ENCODE assay signal across 7 mouse cellular contexts in the genomic region with DNA sequence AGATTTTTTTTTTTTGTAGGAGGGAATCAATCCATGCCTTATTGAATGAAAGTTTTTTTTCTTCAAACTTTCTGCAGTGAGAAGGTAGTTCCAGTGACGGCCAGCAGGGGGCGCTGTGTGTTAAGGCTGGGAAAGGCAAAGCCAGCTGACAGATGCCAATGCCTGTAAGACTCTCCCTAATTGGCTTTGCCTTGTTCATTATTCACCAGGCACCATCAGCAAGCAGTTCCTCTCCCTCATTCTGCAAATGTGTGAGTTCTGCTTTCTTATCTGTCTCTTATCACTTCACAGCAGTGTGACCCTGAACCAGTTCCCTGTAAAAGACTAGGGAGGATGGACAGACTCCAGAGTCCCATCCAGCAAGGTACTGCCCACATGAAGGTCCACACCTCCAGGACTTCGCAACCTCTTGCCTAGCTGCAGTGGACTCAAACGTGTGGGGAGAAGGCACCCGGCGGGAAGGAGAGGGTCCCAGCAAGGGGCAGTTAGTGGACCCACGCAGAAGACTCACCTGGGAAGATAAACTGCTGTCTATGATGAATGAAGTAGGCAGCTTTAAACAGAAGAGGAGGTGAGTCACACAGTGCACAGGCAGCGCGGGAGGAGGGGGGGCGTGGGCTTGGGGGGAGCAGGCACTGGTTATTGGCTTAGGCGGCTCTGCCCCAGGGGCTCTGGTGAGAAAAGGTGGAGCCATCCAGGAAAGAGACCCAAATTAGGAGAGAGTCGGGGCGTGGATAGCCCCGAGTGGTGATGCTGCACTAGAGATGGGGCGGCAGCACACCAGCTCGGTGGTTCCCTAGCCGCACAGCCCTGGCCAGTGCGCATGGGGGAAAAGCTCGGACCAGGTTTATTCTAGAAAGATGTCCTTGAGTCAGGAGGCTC. TPM values are rescaled to one million over a fixed set of nuclear protein-coding genes. Genes with fewer than 3 reads are reported as not detected.
A peak's percentile ranks its signal among the peaks of the same experiment; 100 is the strongest.
DNase-seq lines count a peak whose midpoint lies in the region; ATAC-seq lines count a peak whose summit lies in the region.

No protein-coding gene starts in this region.

- peaks cover 8% of the 10 kb centered on the region; the same call in 1 of the 2 replicates for H3K4me1 ChIP-seq in intestine, embryonic 14.5 days (replicated peaks; ENCODE audit: control insufficient read depth, insufficient read depth, low read length)
- peaks cover 7% of the 10 kb centered on the region for H3K4me1 ChIP-seq in midbrain, embryonic 13.5 days (replicated peaks)

- H3K9me3 ChIP-seq in intestine, embryonic 14.5 days (ENCODE audit: control insufficient read depth, low read length) = no peaks in the 10 kb centered on the region
- H3K9me3 ChIP-seq in midbrain, embryonic 13.5 days = no peaks in the 10 kb centered on the region

- no peak overlapping the region for H3K27ac ChIP-seq in intestine, embryonic 14.5 days (ENCODE audit: low read depth)
- H3K27ac ChIP-seq in midbrain, embryonic 13.5 days = no peak overlapping the region

- peak; percentile 81 to 96 for DNase-seq in adrenal gland, adult (ENCODE audit: inconsistent age in 2 of 2, low spot score in 1 of 2)
- peak; percentile 89 to 92 for DNase-seq in cerebellum, postnatal 4 days (ENCODE audit: low spot score in 2 of 2)
- peak; percentile 70 to 79 for DNase-seq in gastrocnemius, adult 8-10 months (ENCODE audit: low spot score in 2 of 2)
- DNase-seq in intestine, embryonic 14.5 days (ENCODE audit: low spot score) = peak; percentile 98
- DNase-seq in left cerebral cortex, postnatal 25 days (ENCODE audit: low spot score in 2 of 2) = peak; percentile 78 to 82
- peak; percentile 68 for DNase-seq in spleen, adult 12 weeks (ENCODE audit: low spot score)

- H3K27me3 ChIP-seq in intestine, embryonic 14.5 days (replicated peaks; ENCODE audit: control insufficient read depth, insufficient read depth, low read length) = no peaks in the 10 kb centered on the region
- no peaks in the 10 kb centered on the region for H3K27me3 ChIP-seq in midbrain, embryonic 13.5 days

- no peak overlapping the region for H3K9ac ChIP-seq in intestine, embryonic 14.5 days (ENCODE audit: low read length)
- H3K9ac ChIP-seq in midbrain, embryonic 13.5 days (replicated peaks) = no peak overlapping the region

- intact Hi-C loops in left cerebral cortex, postnatal 25 days (cut with DNase I) = loop anchor here (1.0 to 10.0 kb wide), 3 partner anchors 84 to 266 kb away; a partner anchor contains a TSS

- H3K36me3 ChIP-seq in intestine, embryonic 14.5 days (ENCODE audit: control insufficient read depth, insufficient read depth, low read length) = peaks cover 27% of the 10 kb centered on the region
- H3K36me3 ChIP-seq in midbrain, embryonic 13.5 days = peaks cover 15% of the 10 kb centered on the region; the same call in 1 of the 2 replicates

- WGBS in intestine, embryonic 14.5 days = 42% methylated on average over 19 of the region's 19 CpGs
- WGBS in midbrain, embryonic 13.5 days = 55% methylated on average over 19 of the region's 19 CpGs

- peak; percentile 37; the same call in 1 of the 2 replicates for ATAC-seq in intestine, embryonic 14.5 days (replicated peaks; ENCODE audit: low FRiP score, low TSS enrichment, low read depth)
- ATAC-seq in midbrain, embryonic 13.5 days = peak; percentile 72

- no peak overlapping the region for H3K4me3 ChIP-seq in intestine, embryonic 14.5 days (ENCODE audit: low read depth, low read length)
- no peak overlapping the region for H3K4me3 ChIP-seq in midbrain, embryonic 13.5 days (replicated peaks)

- H3K4me2 ChIP-seq in intestine, embryonic 14.5 days (ENCODE audit: low read length) = no peak overlapping the region
- H3K4me2 ChIP-seq in midbrain, embryonic 13.5 days (replicated peaks) = no peak overlapping the region

RNA-seq across cellular contexts. Expression of a gene that starts 46.1 kb away (rescaled TPM):
- 1 to 10 TPM; 3.2 to 6.8 (median 5.2) TPM for total RNA-seq in gastrocnemius, adult 8-10 months (2022)
- 47.7 and 52.9 TPM in 2 replicates for polyA plus RNA-seq in intestine, embryonic 14.5 days (2014; fragmentation: Nextera tagmentation; extraction: Ambion mirVana)
- 1 to 10 TPM; 4.8 to 4.9 TPM for total RNA-seq in left cerebral cortex, postnatal 25 days (2021)
- 4.2 and 4.7 TPM in 2 replicates for polyA plus RNA-seq in midbrain, embryonic 13.5 days (2015; fragmentation: Nextera tagmentation; extraction: Ambion mirVana)
